Mouse (Mus musculus) common myeloid progenitor, adult 5-6 weeks (primary cell): Measurements from ENCODE around the gene Alkbh3. TPM values are rescaled to one million over a fixed set of nuclear protein-coding genes. Genes with fewer than 3 reads are reported as not detected.

Source experiments
- ATAC-seq: replicated peaks from 2 replicates; pipeline ENCODE4 v1.8.0; 2016; ENCODE audit warnings: low read depth, mild to moderate bottlenecking, moderate TSS enrichment, inconsistent platforms; ENCODE audit not compliant: poor library complexity, severe bottlenecking
- total RNA-seq: library from RNA; stranded (forward); fragments of 200-1000, 187-1606 nt; gene quantifications from 2 replicates; pipeline ENCODE4 v1.2.3, GENCODE M21; 2017

Gene Alkbh3
- total RNA-seq, 1 experiment from 2014 or later, result 32.3 TPM

- ATAC-seq, result peak; percentile 67
These were observed 53.5 kb downstream of the Alkbh3 start, which contains the start of gene Gm13889 for GRCm38 (mm10) chr2:93956908-93957784. TSS of gene Gm13889 (minus strand) at chr2:93957201.

GRCm38 (mm10) chr2:93956331-93956801 lies 54.2 kb downstream of the Alkbh3 start:
- ATAC-seq, result peak; percentile 43

GRCm38 (mm10) chr2:93955886-93956285 lies 54.7 kb downstream of the Alkbh3 start:
- ATAC-seq, result no peak

GRCm38 (mm10) chr2:93954781-93955578 lies 55.6 kb downstream of the Alkbh3 start:
- ATAC-seq, result no peak

- no peak for ATAC-seq
These were observed 56.9 kb downstream of the Alkbh3 start for GRCm38 (mm10) chr2:93953726-93954125.

GRCm38 (mm10) chr2:93946976-93947375 lies 63.6 kb downstream of the Alkbh3 start:
- no peak for ATAC-seq

GRCm38 (mm10) chr2:93944855-93945254 lies 65.8 kb downstream of the Alkbh3 start:
- no peak for ATAC-seq

GRCm38 (mm10) chr2:93944099-93944498 lies 66.5 kb downstream of the Alkbh3 start:
- no peak for ATAC-seq

GRCm38 (mm10) chr2:93941670-93942069 lies 68.9 kb downstream of the Alkbh3 start:
- ATAC-seq, result peak; percentile 79

GRCm38 (mm10) chr2:93938534-93938933 lies 72.1 kb downstream of the Alkbh3 start:
- ATAC-seq, result peak; percentile 78

Other genes starting within 250 kb of the Alkbh3 start
- gene Ext2, start 188.2 kb downstream of the Alkbh3 start, total RNA-seq, result 25.9 and 28.7 TPM in 2 replicates
- 9.6 and 18.5 TPM in 2 replicates for gene Accs, start 160.9 kb downstream of the Alkbh3 start, total RNA-seq
- gene Accsl, start 141.7 kb downstream of the Alkbh3 start, total RNA-seq, result not detected in 2 replicates
- gene Gm13889, start 53.6 kb downstream of the Alkbh3 start, total RNA-seq, result 0.55 TPM in 1 of 2 replicates, not detected in the other
- not detected in 2 replicates for gene Gm27027, start 14.5 kb downstream of the Alkbh3 start, total RNA-seq
- 116 and 126 TPM in 2 replicates for gene Hsd17b12, start 147.2 kb upstream of the Alkbh3 start, total RNA-seq